Mouse (Mus musculus) erythroblast, embryonic 14.5 days (primary cell): ENCODE measurements around the gene Ctsh.

Experiments used
- GATA1 ChIP-seq: IDR thresholded peaks from 2 replicates; pipeline ENCODE4 v1.6.1; 2012; ENCODE audit warnings: low read length, inconsistent platforms, mixed read lengths
- TAL1 ChIP-seq: IDR thresholded peaks from 3 replicates; pipeline ENCODE4 v1.6.1; 2012; ENCODE audit warnings: low read length, inconsistent platforms, mixed read lengths

GRCm38 (mm10) chr9:90027709-90028108, 26.2 kb upstream of the Ctsh start:
- TF ChIP-seq GATA1, result no peak
- no peak for TF ChIP-seq TAL1
